Comparison of ENCODE assay signal across 9 mouse cellular contexts in genomic region chr3:131245766-131246578, GRCm38 (mm10). TPM values are rescaled to one million over a fixed set of nuclear protein-coding genes. Genes with fewer than 3 reads are reported as not detected.
A peak's percentile ranks its signal among the peaks of the same experiment; 100 is the strongest.
DNase-seq lines count a peak whose midpoint lies in the region; ATAC-seq and TF ChIP-seq lines count a peak whose summit lies in the region.
"Had no signal": no experiment of that assay in that cellular context is flagged by ENCODE, and none has a peak within 500 bp of the region (broad histone marks: within the 10 kb centered on the region; RNA-seq: fewer than 3 reads in every experiment).

No protein-coding gene starts in this region.

- peak; percentile 84 for DNase-seq in ES-CJ7 (ENCODE audit: low read depth, low spot score)
- DNase-seq in brain, embryonic 18.5 days (ENCODE audit: low read depth, low spot score): peak; percentile 55
- peak; percentile 72 for DNase-seq in forebrain, embryonic 11.5 days (ENCODE audit: low spot score)
- peak; percentile 83 to 91 for DNase-seq in heart, postnatal 10 days
- DNase-seq in kidney, postnatal 4 days: peak; percentile 72 to 77
- DNase-seq in lung, adult 18-20 months: peak; percentile 26 to 54
- DNase-seq in thymus, postnatal 25 days: peak; percentile 66

- TF ChIP-seq POLR2A in olfactory bulb, adult 2 months (IDR thresholded peaks at IDR 0.05; ENCODE audit: insufficient read depth, low read depth, low read length): no peak

- 63% methylated on average over 11 of the region's 11 CpGs for WGBS in forebrain, embryonic 11.5 days
- 49% methylated on average over 11 of the region's 11 CpGs for WGBS in olfactory bulb, adult 2 months

- no peak overlapping the region for H3K4me3 ChIP-seq in forebrain, embryonic 11.5 days (ENCODE audit: low read depth, low read length)
- no peak overlapping the region for H3K4me3 ChIP-seq in olfactory bulb, adult 2 months (ENCODE audit: insufficient read depth, low read depth, low read length)
- H3K4me3 ChIP-seq: limb, embryonic 15.5 days had no signal

- no peak overlapping the region for H3K9ac ChIP-seq in forebrain, embryonic 11.5 days (ENCODE audit: low read length)
- H3K9ac ChIP-seq: limb, embryonic 15.5 days had no signal

- H3K27ac ChIP-seq in forebrain, embryonic 11.5 days (ENCODE audit: low read depth, low read length): no peak overlapping the region
- H3K27ac ChIP-seq in olfactory bulb, adult 2 months (ENCODE audit: insufficient read depth, low read depth, low read length): no peak overlapping the region
- H3K27ac ChIP-seq: limb, embryonic 15.5 days had no signal

- H3K9me3 ChIP-seq in forebrain, embryonic 11.5 days (ENCODE audit: control insufficient read depth, low read length): no peaks in the 10 kb centered on the region
- H3K9me3 ChIP-seq: limb, embryonic 15.5 days had no signal

- H3K4me2 ChIP-seq in forebrain, embryonic 11.5 days (ENCODE audit: low read depth, low read length, severe bottlenecking): no peak overlapping the region
- H3K4me2 ChIP-seq: limb, embryonic 15.5 days had no signal

- peak; percentile 44; the same call in 1 of the 2 replicates for TF ChIP-seq CTCF in olfactory bulb, adult 2 months (IDR thresholded peaks at IDR 0.05; ENCODE audit: insufficient read depth, low read depth, low read length)

- intact Hi-C loops in heart, postnatal 10 days (cut with DNase I): loop anchor here (2.0 kb wide), 2 partner anchors 25 to 531 kb away; no protein-coding TSS in a partner anchor

- H3K27me3 ChIP-seq in forebrain, embryonic 11.5 days (ENCODE audit: control insufficient read depth, insufficient read depth, low read length): no peaks in the 10 kb centered on the region
- H3K27me3 ChIP-seq: limb, embryonic 15.5 days had no signal

- H3K4me1 ChIP-seq in forebrain, embryonic 11.5 days (replicated peaks; ENCODE audit: control insufficient read depth, insufficient read depth, low read length): no peaks in the 10 kb centered on the region
- no peaks in the 10 kb centered on the region for H3K4me1 ChIP-seq in olfactory bulb, adult 2 months (ENCODE audit: control insufficient read depth, insufficient read depth, low read length)
- H3K4me1 ChIP-seq: limb, embryonic 15.5 days had no signal

- no peaks in the 10 kb centered on the region for H3K36me3 ChIP-seq in forebrain, embryonic 11.5 days (ENCODE audit: control insufficient read depth, insufficient read depth, low read length)

- ATAC-seq in forebrain, embryonic 11.5 days (replicated peaks; ENCODE audit: low FRiP score): peak; percentile 45; the same call in 1 of the 2 replicates

RNA-seq across cellular contexts. Expression of gene Hadh, which starts 25.9 kb away (rescaled TPM):
- 74.1 and 75.7 TPM in 2 replicates for polyA plus RNA-seq in forebrain, embryonic 11.5 days (2014; fragmentation: Nextera tagmentation; extraction: Ambion mirVana)
- total RNA-seq in heart, postnatal 10 days (2021): 100 to 1,000 TPM; 573 to 586 TPM
- polyA plus RNA-seq in olfactory bulb, adult 2 months (2012; ENCODE audit: insufficient read depth, insufficient read length, low replicate concordance, missing spikeins): not detected in 2 replicates

RNA-seq across cellular contexts. Expression of gene Cyp2u1, which starts 57.1 kb away (rescaled TPM):
- polyA plus RNA-seq in forebrain, embryonic 11.5 days (2014; fragmentation: Nextera tagmentation; extraction: Ambion mirVana): 1.5 and 3.1 TPM in 2 replicates
- total RNA-seq in heart, postnatal 10 days (2021): 10 to 100 TPM; 28.7 to 29.2 TPM
- not detected in 2 replicates for polyA plus RNA-seq in olfactory bulb, adult 2 months (2012; ENCODE audit: insufficient read depth, insufficient read length, low replicate concordance, missing spikeins)
